Comparison of ENCODE assay signal across 15 mouse cellular contexts in the genomic region with DNA sequence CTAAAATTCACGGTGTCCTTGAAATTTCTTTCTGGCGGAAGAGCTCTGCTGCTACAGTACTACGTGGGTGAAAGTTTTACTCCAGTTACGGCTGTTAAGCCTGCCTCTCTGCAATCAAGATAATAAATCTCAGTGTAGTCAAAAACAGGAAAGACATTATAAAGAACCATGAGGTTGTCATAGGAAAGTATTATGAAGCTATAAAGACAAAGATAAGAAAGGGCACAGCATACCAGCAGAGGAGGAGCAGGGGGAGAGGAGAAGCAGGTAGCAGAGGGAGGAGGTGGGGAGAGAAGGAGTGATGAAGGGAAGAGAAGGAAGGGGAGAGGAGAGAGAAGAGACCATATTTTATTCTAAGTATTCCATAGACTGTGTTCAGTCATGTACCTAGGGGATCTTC.
"Had no signal": no experiment of that assay in that cellular context is flagged by ENCODE, and none has a peak within 500 bp of the region (broad histone marks: within the 10 kb centered on the region; RNA-seq: fewer than 3 reads in every experiment).

No protein-coding gene starts in this region.

- H3K4me2 ChIP-seq: limb, embryonic 12.5 days; limb, embryonic 15.5 days; liver, embryonic 11.5 days; lung, embryonic 15.5 days; midbrain, embryonic 13.5 days had no signal

- H3K36me3 ChIP-seq: limb, embryonic 12.5 days; limb, embryonic 15.5 days; lung, embryonic 15.5 days; midbrain, embryonic 10.5 days; midbrain, embryonic 13.5 days had no signal

- H3K27me3 ChIP-seq: limb, embryonic 12.5 days; limb, embryonic 15.5 days; lung, embryonic 15.5 days; midbrain, embryonic 13.5 days had no signal

- H3K4me1 ChIP-seq: lung, embryonic 15.5 days; midbrain, embryonic 10.5 days; midbrain, embryonic 13.5 days had no signal

- H3K4me3 ChIP-seq: layer of hippocampus, adult 2 months; left cerebral cortex, adult 2 months; limb, embryonic 12.5 days; limb, embryonic 15.5 days; lung, embryonic 15.5 days; midbrain, embryonic 10.5 days; midbrain, embryonic 13.5 days had no signal

- H3K9ac ChIP-seq: limb, embryonic 12.5 days; limb, embryonic 15.5 days; liver, embryonic 14.5 days; liver, postnatal 0 days; lung, embryonic 15.5 days; midbrain, embryonic 13.5 days had no signal

- DNase-seq: layer of hippocampus, postnatal 36 days; liver, postnatal 0 days; lung, postnatal 14 days; lung, postnatal 4 days; thymus, adult 18-20 months; thymus, postnatal 36 days had no signal

- H3K27ac ChIP-seq: layer of hippocampus, adult 2 months; left cerebral cortex, adult 2 months; limb, embryonic 12.5 days; limb, embryonic 15.5 days; liver, embryonic 14.5 days; lung, embryonic 15.5 days; midbrain, embryonic 10.5 days; midbrain, embryonic 13.5 days had no signal

- H3K9me3 ChIP-seq: limb, embryonic 12.5 days; limb, embryonic 15.5 days; lung, embryonic 15.5 days; midbrain, embryonic 10.5 days; midbrain, embryonic 13.5 days had no signal
